Mouse (Mus musculus): ENCODE results near the gene Ccdc96.

DNA sequence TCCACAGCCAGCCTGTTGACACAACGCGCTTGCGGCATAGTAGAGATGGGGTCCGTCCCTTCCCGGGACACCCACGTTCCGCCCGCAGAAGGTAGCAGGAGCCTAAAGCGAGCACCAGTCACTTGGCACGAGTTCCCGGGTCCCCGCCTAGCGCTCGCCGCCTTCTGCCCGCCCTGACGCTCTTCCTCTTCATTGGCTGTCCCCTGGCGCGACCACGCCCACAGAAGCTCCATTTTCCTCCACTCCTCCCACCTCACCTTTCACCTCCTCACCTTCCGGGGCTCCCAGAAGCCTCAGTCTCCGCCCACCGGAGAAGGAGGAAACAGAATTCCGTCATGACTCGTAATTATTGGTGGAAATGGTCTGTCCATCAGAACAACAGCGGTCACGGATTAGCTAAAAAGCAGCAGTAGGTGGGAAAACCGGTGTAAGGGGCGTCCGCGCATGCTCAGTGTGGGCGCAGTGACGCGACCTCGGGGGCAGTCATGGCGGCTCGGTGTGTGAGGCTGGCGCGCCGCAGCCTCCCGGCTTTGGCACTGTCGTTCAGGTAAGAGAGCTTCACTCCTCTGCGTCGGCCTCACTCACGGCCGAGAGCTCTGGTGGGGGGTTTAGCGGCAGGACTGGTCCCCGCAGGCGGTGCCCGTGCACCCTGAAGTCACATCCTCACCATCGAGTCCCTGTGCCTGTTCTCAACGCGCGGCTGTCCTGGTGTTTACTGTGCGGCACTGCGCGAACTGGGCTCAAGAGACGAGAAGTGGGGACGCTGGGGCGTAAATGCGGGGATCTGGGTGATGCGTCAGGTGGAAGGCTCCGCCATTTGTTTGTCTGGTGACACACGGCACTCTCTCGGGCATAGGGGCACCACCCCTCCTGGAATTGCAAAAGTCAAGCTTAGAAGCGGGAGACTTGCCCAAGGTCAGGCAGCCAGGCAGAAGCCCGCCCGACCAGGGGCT is 19.4 kb upstream of the Ccdc96 start, which contains the start of gene Grpel1:
- TF ChIP-seq POLR2A (IDR thresholded peaks at IDR 0.05; ENCODE audit: borderline replicate concordance, extremely low read depth, low read depth, low read length) (peak; percentile 95), CTCF (IDR thresholded peaks at IDR 0.05; ENCODE audit: insufficient read depth, low read length) (no peak)

Data from lung, adult 2 months (tissue).